Mouse (Mus musculus) gastrocnemius, postnatal 10 days (tissue): ENCODE measurements around the gene Gm45233. TPM values are rescaled to one million over a fixed set of nuclear protein-coding genes. Genes with fewer than 3 reads are reported as not detected.
A peak's percentile ranks its signal among the peaks of the same experiment; 100 is the strongest.

ENCODE experiments used
- DNase-seq: peaks from one replicate; pipeline ENCODE4 v3.0.0; 2021; ENCODE audit warnings: mixed read lengths
- total RNA-seq, 2 experiments: library from RNA; stranded (reverse); gene quantifications; 2 replicates each; pipeline ENCODE4 v1.2.3; 2021

The Gm45233 gene
- total RNA-seq, 2 experiments from 2014 or later, result 0.66 to 1.2 TPM

DNA sequence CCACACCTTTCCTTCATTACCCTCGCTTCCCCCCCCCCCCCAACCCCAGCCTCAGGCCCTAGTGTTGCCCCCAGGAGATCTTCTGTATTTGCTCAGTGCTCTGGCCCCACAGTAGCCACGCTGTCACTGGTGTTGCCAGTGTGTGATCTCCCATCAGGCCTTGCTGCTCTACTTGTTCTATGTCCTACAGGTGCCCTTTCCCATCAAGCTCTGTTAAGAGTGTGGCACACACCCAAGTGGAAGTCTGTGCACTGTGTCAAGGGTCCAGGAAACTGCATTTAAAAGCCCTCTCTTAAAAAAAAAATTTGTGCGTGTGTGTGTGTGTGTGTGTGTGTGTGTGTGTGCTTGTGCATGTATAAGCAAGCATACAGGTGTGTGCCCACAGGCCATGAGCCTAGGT, 4.3 kb downstream of the Gm45233 start:
- DNase-seq, result no peak

DNA sequence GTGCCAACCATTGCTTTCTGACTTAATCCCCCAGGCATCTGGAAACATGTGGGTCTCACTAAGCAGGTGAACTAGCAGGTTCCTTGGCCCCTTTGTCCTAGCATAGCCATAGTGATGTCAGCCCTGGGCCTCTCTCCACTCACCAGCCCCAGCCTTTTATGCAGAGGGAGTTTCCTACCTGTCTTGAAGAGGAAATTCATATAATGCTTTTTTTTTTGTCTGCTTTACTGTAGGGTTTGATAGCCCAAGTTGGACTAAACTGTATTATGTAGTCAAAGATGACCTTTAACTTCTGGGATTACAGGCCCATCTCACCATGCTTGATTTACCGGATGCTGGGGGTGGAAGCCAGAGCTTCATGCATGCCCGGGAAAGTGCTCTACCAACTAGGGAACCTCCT, 5.9 kb downstream of the Gm45233 start:
- DNase-seq, result no peak

DNA sequence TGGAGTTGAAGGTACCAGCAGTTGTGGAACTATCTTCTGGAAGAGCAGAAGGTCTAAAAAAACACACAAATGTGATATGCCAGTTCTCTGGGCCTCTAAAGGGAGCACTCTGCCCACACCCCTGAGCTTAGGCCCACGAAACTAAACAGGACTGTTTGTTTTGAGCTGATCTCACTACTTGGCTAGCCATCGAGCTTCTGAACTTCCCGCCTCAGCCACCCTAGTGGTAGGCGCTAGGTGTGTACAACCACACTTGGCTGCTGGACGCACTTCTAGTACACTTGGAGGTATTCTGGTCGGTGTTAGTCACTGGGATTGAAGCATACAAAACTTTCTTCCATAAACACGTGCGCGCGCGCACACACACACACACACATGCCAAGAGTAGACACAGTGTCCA, 7.8 kb downstream of the Gm45233 start:
- no peak for DNase-seq

DNA sequence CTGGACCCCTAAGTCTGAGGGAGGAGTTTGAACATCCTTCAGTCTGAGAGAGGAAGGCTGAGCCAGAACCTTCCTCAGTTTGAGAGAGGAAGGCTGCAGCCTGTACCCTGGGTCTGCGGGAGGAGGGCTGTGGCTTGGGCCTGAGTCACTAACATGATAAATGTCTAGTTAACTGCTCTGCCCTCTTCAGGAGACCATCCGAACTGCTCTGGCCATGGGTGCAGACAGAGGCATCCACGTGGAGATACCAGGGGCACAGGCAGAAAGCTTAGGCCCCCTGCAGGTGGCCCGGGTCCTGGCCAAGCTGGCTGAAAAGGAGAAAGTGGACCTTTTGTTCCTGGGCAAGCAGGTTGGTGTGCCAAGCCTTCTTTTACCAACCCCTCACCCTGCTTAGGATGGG, 8.7 kb downstream of the Gm45233 start:
- no peak for DNase-seq

DNA sequence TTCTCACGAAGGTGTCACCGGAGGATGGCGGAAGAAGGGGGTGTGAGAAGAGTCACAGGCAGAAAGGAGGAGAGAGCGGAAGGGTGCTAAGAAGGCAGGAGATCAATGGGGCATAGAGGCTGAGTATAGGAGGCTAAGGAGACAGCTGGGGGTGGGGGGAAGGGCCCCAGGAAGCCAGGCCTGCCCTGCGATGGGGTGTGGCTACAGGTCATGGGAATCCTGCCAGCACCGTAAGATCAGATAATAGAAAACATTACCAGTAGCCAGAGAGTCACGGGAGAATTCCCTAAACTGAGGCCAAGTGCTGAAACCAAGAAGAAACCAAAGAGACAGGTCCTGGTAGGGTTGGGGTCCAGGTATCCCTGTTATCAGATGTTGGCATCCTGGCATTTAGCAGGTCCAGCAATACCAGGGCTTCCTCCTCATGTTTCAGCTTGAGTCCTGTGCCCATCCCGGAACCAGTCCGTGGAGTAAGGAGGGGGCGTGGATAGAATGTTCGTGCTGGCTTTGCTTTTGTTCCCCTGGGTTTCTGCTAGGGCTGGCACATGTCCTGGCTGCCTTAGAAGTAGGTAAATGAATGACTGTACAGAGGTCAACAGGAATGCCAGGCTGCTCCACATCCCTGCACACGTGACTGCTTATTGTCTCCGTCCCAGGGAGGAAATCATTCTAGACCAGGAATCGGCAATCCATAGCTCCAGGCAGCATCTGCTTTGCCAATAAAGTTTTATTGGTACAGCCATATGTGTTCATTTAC, 9.8 kb downstream of the Gm45233 start:
- no peak for DNase-seq

DNA sequence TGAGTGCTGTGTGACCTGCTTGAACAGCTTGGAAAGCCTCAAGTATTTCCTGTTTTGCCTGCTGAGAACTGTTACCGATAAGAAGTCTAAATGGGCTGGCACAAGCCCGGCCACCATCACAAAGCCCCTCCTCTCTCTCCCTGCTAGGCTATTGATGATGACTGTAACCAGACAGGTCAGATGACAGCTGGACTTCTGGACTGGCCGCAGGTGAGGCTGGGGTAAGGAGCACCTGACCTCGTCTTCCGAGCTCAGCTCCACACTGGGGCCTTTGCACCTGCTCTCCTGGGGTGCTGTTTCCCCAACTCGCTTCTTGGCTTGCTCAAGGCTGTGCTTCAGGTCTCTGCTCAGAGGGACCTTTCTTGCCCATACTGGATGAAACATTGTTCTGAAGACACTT, 10.4 kb downstream of the Gm45233 start:
- DNase-seq, result no peak

DNA sequence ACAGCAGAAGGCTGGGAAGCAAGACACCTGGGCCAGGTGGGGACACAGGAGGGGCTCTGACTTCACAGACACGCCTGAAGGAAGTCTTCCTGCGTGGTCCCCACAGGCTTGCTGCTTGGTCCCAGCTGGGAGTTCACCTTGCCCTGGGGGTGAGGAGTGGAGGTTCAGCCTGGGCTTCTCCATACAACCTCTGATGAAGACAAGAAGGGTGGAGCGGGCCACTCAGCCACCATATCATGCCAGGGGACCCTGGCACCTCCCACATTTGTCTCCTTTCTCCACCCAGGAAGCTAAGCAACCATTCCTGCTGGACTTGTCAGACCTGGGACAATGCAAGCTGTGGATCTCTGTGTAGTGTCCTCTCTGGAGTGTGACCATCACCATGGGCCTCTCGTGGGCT, 18.9 kb downstream of the Gm45233 start, which contains the start of gene Vsig10l:
Gene Vsig10l (plus strand): TSS at position 301 of the 400 bp plus-strand sequence.
- DNase-seq, result no peak

DNA sequence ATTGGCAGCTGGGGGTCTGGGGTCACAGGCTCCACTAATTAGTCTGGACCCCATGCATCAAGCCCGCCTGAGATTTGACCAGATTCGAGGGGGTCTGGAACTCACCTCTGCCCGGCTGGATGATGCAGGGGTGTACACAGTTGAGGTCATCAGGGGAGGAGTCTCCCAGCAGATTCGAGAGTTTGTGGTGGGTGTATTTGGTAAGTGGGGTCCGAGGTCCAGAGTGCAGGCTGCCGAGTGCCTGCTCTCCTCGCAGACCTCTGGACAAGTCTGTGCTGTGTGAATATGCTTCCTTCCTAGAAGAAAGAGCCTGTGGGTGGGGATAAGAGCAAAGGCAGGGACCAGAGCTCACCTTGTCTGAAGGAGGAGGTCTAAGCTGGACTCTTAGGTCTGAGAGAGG, 20.0 kb downstream of the Gm45233 start:
- no peak for DNase-seq

DNA sequence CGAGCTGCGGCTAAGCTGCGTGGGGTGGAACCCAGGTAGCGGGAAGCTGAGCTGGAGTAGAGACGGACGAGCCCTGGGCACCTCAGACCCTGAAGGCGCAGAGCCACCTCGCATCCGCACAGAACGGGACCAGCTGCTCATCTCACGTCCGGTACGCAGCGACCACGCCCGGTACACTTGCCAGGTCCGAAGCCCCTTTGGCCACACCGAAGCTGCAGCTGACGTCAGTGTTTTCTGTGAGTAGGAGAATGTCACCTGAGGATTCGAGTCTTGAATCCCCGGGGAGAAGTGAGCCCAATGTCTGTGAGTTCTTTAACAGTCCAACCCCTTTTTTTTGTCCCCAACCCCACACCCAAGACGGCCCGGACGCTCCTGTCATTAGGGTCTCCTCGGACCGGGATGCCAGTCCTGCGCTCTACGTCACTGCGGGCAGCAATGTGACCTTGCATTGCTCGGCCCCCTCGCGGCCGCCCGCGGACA, 21.0 kb downstream of the Gm45233 start:
- DNase-seq, result peak; percentile 26

DNA sequence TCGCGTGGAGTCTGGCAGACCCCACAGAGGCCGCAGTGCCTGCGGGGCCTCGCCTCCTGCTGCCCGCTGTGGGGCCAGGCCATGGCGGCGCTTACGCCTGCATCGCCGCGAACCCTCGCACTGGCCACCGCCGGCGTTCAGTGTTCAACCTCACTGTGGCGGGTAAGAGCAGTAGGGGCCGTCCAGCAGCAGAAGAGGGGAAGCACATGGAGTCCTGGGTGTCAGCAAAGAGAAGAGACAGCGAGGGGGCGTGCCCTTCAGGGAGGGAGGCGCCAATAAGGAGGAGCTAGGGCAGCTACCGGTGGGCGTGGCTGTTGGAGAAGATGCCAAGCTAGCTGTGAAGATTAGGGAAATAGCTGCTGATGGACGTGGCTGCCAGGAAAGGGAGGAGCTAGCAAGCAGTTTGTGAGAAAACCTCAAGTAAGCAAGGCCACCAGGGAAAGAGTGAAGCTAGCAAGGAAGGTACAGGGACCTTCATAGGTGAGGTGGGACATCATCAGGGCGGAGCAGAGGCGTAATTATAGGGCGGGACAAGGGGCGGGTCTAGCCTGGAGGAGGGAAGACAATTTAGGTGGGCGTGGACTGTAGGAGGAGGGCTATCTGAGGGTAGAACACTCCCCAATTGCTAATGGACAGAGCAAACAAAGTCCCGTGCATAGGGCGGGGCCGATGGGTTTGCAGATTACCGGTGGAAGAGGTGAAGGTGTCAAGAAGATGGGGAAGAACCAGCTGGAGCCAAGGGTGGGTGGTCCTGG, 21.6 kb downstream of the Gm45233 start:
- peak; percentile 79 for DNase-seq

DNA sequence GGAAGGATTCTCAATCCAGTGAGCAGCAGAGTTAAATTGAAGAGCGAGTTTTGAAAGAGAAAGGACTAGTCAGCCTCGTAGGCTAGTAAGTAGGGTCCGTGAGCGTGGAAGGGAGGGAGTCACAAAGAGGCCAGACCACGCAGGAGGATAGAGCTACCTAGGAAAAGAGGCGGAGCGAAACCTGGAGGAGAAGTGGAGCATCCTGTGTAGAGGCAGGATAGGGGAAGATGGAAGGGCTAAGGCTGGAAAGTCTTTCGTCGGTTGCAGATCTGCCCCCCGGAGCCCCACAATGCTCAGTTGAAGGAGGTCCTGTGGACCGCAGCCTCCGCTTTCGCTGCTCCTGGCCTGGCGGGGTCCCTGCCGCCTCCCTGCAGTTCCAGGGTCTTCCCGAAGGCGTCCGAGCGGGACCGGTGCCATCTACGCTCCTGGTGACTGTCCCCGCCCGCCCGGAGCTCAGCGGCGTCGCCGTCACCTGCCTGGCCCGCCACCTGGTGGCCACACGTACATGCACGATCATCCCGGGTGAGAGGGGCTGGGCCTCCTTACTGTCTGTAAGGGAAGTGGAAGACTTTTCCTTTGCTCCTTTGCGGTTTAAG, 22.3 kb downstream of the Gm45233 start:
- peak; percentile 93 for DNase-seq

DNA sequence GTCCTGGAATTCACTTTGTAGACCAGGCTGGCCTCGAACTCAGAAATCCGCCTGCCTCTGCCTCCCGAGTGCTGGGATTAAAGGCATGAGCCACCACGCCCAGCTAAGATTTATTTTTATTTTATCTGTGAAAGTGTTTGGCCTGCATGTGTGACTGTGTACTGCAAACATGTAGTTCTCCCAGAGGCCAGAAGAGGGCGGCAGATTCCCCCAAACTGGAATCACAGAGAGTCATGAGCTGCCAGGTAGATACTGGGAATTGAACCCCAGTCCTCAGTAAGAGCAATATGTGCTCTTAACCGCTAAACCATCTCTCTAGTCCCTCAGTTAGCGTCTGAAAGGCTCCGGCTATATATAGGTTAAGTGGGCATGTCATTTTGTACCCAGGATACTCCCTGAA, 26.4 kb downstream of the Gm45233 start:
- DNase-seq, result no peak

DNA sequence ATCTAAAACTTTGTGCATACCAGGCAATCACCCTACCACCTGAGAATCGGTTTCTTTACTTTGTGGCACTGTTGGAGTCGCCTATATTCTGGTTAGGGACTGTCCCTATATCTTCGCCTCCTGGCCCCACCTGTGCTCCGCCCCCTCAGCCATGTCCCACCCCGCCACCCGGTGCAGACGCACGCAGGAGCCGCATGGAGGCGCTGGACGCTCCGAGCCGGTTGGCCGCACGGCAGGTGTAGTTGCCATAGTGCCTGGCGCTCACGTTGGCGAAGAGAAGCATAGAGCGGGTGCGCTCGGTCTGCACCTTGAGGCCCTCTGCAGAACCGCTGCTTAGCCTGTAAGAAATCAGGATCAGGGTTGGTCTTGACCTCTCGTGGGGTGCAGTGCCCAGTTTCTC, 31.8 kb downstream of the Gm45233 start:
- no peak for DNase-seq

DNA sequence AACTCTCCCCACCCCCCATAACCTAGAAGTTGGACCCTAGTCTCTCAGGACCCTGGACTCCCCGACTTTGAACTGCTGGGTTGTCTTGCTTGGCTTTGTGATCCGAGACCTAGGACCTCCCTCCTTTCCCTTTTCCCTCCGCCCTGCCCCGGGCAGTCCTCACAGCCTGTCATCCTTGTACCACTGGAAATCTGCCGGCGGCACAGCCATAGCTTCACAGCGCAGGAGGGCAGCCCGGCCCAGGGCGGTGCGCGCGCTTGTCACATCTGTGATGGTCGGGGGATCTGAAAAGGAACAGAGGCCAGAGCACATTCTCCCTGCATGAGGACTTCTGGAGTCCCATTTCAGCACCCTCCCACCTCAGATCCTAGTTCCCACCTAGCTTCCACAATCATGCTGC, 32.4 kb downstream of the Gm45233 start:
- DNase-seq, result no peak

DNA sequence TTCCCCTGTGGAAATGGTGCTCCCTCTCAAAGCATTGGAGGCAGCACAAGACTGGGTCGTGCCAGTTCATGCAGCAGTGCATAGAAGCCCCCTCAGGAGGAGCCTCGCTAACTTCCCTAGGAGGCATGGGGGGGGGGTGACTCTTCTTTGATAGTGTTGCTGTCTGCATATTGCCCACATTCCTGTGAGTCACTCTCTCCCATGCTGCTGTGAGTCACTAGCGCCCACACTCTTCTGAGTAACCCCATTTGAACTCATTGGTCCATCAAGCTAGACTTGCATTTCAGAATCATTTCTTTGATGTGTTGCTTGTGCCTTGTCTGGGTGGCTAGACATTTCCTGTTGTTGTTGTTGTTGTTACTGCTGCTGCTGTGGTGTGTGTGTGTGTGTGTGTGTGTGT, 37.3 kb downstream of the Gm45233 start:
- no peak for DNase-seq

DNA sequence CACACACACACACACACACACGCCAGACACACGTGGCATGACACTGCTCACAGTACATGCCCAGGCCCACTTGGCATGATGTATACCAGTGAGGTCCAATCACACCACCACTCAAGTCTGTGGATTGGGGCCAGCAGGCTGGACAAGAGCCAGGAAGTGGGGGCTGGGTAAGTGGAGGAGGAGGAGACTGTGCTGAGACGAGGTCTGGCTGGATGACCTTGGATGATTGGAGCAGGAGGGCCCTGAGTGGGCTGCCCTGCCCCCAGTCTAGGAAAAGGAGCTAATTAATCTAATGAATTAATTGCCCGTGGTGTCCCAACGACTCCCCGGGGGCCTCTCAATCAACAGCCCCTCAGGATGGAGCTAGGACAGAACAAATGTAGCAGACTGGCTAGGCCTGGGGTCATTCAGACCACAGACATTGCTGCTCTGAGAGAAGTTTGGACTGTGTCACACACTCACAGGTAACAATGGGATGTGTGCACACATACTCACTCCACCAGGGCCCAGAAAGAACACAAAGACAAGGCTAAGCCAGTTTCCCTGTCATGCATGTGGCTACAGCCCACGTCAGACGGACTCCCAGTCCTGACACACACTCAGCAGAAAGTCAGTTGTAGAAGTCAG, 38.3 kb downstream of the Gm45233 start:
- DNase-seq, result no peak

DNA sequence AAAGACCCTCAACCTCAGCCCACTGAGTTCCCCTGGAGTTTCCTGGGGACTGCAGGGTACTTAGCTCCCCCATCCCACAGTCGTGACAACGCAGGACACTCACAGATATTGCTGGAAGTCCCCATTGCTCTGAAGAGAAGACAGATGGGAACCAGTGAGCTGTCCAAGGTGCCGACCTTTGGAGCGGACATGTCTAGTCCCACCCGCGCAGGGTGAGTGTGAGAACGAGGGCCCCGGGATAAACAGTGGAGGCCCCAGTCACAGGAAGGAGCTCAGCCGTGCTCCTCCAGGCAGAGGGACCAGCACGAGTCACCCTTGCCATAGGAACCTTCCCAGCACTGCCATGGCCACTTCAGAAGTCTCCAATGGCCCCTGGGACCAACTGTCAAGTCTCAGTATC, 39.3 kb downstream of the Gm45233 start:
- DNase-seq, result no peak

DNA sequence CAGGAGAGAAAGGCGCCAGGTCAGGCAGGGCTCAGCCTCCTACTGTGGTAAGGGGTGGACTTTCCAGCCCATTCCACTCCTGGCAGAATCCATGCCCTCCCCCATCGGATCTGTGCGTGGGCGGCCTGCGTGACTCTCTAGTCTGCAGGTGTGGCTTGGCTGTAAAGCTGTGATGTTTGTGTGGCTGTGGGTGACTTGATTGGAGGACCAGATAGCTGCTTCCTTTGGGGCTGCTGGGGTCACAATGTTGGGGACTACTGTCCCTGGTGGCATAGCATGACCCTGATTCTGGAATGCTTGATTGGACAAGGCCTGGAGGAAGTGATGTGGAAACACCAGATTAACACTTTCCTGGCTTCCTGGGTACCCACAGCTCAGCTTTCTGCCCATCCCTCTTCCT, 44.7 kb downstream of the Gm45233 start:
- DNase-seq, result no peak

DNA sequence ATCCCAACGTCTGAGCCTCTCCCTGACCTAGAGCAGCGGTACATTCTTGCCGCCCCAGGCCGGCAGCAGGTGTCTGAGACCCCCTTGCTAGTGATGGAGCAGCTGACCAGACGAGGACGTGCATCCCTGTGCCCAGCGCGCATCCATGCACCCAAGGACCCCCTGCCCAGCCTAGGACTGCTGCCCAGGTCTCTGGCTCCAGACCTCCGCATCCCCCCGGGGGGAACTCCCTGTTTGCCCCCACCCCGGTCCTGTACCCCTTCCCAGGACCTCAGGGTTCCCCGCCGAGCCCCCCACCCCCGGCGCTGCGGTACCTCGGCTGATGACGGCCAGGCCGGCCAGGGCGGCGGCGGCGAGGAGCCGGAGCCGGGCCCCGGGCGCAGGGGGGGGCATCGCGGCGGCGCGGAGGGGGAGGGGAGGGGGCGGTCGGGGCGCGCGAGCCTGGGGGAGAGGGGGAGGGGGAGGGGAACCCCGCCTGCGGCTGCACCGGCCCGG, 45.8 kb downstream of the Gm45233 start, which contains the start of gene Iglon5:
Gene Iglon5 (minus strand): TSS at position 445 of the 495 bp plus-strand sequence.
- no peak for DNase-seq

DNA sequence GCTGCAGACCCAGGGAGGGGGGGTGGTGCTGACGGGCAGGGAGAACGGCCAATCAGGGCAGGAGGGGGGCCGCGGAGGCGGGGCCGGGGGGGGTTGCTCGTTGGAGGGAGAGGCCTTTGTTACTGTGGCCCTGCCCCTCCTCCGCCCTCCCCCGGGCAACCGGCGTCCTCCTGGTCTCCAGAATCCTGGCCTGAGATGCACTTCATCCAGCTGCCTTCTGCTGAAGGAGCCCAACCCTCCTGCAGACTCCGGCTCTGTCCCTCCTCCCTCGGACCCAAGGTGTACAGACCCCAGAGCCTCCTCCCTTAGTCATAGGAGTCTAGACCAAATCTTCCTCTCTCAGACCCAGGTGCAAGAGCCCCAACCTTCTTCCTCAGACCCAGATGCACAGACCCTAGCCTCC, 46.3 kb downstream of the Gm45233 start:
- peak; percentile 45 for DNase-seq

DNA sequence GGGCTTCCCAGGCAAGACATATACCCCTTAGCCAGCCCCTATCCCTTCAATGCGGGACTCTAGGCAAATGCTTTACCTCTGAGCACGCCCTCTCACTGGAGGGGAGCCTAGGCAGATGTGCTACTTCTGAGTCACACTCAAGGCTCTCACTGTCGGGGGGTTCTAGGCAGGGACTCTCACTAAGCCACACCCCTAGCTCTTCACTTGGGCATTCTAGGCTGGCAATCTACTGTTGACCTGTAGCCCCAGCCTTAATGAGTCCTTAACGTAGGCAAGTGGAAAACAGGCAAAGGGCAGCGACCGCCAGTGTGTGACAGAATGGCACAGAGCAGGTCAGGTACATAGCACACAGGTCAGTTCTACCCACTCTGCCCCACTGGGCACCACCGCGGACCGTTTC, 46.9 kb downstream of the Gm45233 start:
- DNase-seq, result no peak

DNA sequence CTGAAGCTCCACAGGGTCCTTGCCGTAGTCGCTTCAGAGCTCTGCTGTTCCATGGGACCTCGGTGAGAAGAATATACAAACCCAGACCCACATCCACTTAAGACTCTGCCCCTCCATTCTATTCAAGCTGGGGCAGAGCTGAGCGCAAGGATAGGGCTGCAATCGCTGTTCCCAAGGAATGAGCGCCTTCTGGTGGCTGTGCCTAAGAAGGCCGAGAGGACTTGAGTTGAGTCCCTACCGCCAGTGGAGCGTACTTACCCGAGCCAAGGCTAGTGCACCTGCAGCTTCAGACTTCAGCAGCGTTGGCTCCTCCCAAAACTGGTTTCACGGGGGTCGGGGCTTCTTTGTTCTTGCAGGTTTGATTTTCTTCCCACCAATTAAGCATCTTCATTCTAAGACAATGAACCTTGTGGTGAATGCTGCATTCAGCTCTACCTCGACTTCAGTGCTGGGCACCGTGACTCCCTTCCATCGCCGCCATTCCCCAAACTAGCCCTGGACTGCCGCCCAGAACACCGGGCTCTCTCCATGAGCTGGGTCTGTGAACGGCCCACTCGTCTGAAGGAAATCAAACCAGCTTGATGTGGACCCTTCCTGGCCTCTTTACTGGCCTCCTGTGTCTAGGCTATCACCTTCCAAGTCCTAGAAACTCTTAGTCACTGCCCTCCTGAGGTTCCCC, 51.6 kb downstream of the Gm45233 start:
- no peak for DNase-seq
